Comparison of ENCODE assay signal across 24 mouse cellular contexts in genomic region chr5:143132935-143133514, GRCm38 (mm10). TPM values are rescaled to one million over a fixed set of nuclear protein-coding genes. Genes with fewer than 3 reads are reported as not detected.
DNase-seq lines count a peak whose midpoint lies in the region; ATAC-seq and TF ChIP-seq lines count a peak whose summit lies in the region.
"Had no signal": no experiment of that assay in that cellular context is flagged by ENCODE, and none has a peak within 500 bp of the region (broad histone marks: within the 10 kb centered on the region; RNA-seq: fewer than 3 reads in every experiment).

No protein-coding gene starts in this region.

- H3K27me3 ChIP-seq in forebrain, embryonic 14.5 days (replicated peaks; ENCODE audit: control insufficient read depth, insufficient read depth, low read length), result no peaks in the 10 kb centered on the region
- H3K27me3 ChIP-seq: heart, embryonic 15.5 days; lung, embryonic 15.5 days; Patski had no signal

- no peak overlapping the region for H3K9ac ChIP-seq in forebrain, embryonic 14.5 days (ENCODE audit: low read length)
- H3K9ac ChIP-seq: forebrain, postnatal 0 days; heart, embryonic 15.5 days; hindbrain, embryonic 14.5 days; liver, embryonic 12.5 days; lung, embryonic 15.5 days had no signal

- no peak for TF ChIP-seq CTCF in left cerebral cortex, adult 2 months (IDR thresholded peaks at IDR 0.05)

- peak; percentile 72 for DNase-seq in CD4-positive, CD25-positive, alpha-beta regulatory T cell, adult 2 months (ENCODE audit: low read depth, low spot score)
- DNase-seq in T-cell, adult 2 months (ENCODE audit: low spot score), result peak; percentile 76
- peak; percentile 64 for DNase-seq in thymus, postnatal 14 days
- no peak for DNase-seq in left cerebral cortex, adult 2 months (ENCODE audit: extremely low spot score in 1 of 2, low spot score in 2 of 2)
- DNase-seq in right cerebral cortex, postnatal 25 days, result no peak
- DNase-seq in forebrain, embryonic 14.5 days (ENCODE audit: low spot score), result no peak
- no peak for DNase-seq in right cerebral cortex, adult 2 months (ENCODE audit: low spot score in 2 of 2)
- DNase-seq: cerebellum, postnatal 25 days; forebrain, postnatal 0 days; gastrocnemius, postnatal 25 days; kidney, adult 8-10 months; kidney, postnatal 4 days; left cerebral cortex, postnatal 4 days had no signal

- peak; percentile 30 for ATAC-seq in megakaryocyte, adult 5-6 weeks (ENCODE audit: poor library complexity, severe bottlenecking)
- no peak for ATAC-seq in forebrain, embryonic 14.5 days
- ATAC-seq: forebrain, postnatal 0 days; liver, embryonic 12.5 days; Patski had no signal

- no peaks in the 10 kb centered on the region for H3K36me3 ChIP-seq in forebrain, embryonic 14.5 days (ENCODE audit: control insufficient read depth, insufficient read depth, low read length)
- H3K36me3 ChIP-seq: embryonic facial prominence, embryonic 10.5 days; heart, embryonic 15.5 days; liver, embryonic 12.5 days; lung, embryonic 15.5 days had no signal

- 91% methylated on average over 13 of the region's 13 CpGs for WGBS in forebrain, embryonic 14.5 days

- H3K27ac ChIP-seq in left cerebral cortex, adult 2 months, result no peak overlapping the region
- no peak overlapping the region for H3K27ac ChIP-seq in forebrain, embryonic 14.5 days (ENCODE audit: low read depth, low read length)
- H3K27ac ChIP-seq: embryonic facial prominence, embryonic 10.5 days; heart, embryonic 15.5 days; hindbrain, embryonic 14.5 days; liver, embryonic 12.5 days; lung, embryonic 15.5 days had no signal

- intact Hi-C loops in left cerebral cortex, adult 2 months (cut with DNase I), result no loop called here

- no peak overlapping the region for H3K4me2 ChIP-seq in forebrain, embryonic 14.5 days (ENCODE audit: low read length)
- H3K4me2 ChIP-seq: heart, embryonic 15.5 days; hindbrain, embryonic 14.5 days; liver, embryonic 12.5 days; lung, embryonic 15.5 days had no signal

- no peaks in the 10 kb centered on the region for H3K4me1 ChIP-seq in forebrain, embryonic 14.5 days (ENCODE audit: control insufficient read depth, insufficient read depth, low read length)
- H3K4me1 ChIP-seq: embryonic facial prominence, embryonic 10.5 days; heart, embryonic 15.5 days; lung, embryonic 15.5 days had no signal

- H3K9me3 ChIP-seq in forebrain, embryonic 14.5 days (replicated peaks; ENCODE audit: control insufficient read depth, low read length), result no peaks in the 10 kb centered on the region
- H3K9me3 ChIP-seq: heart, embryonic 15.5 days; liver, embryonic 12.5 days; lung, embryonic 15.5 days had no signal

- H3K4me3 ChIP-seq in left cerebral cortex, adult 2 months, result no peak overlapping the region
- no peak overlapping the region for H3K4me3 ChIP-seq in forebrain, embryonic 14.5 days (ENCODE audit: low read depth, low read length)
- H3K4me3 ChIP-seq: embryonic facial prominence, embryonic 10.5 days; erythroblast, embryonic 14.5 days; heart, embryonic 15.5 days; liver, embryonic 12.5 days; lung, embryonic 15.5 days; megakaryocyte, embryonic 14.5 days had no signal

RNA-seq across cellular contexts. Expression of gene Olfr718-ps1, which starts 14.4 kb away (rescaled TPM):
- total RNA-seq in megakaryocyte, adult 5-6 weeks (2015), result not detected in 2 replicates
- not detected in 2 replicates for total RNA-seq in megakaryocyte, adult 5-6 weeks (2017)
- total RNA-seq in left cerebral cortex, adult 2 months (2021), result under 1 TPM in 1 of 2 experiments, not detected in 1; 0.12 TPM
- polyA plus RNA-seq in forebrain, embryonic 14.5 days (2014; fragmentation: Nextera tagmentation; extraction: Ambion mirVana), result not detected in 2 replicates
- total RNA-seq: forebrain, postnatal 0 days had no signal
- polyA plus RNA-seq: C2C12; embryonic facial prominence, embryonic 10.5 days; erythroblast, embryonic 14.5 days; forebrain, postnatal 0 days; heart, embryonic 15.5 days; liver, embryonic 12.5 days; lung, embryonic 15.5 days had no signal

RNA-seq across cellular contexts. Expression of gene Rnf216, which starts 20.2 kb away (rescaled TPM):
- total RNA-seq in megakaryocyte, adult 5-6 weeks (2015), result 37.2 and 44.1 TPM in 2 replicates
- 38.1 and 57.9 TPM in 2 replicates for total RNA-seq in megakaryocyte, adult 5-6 weeks (2017)
- total RNA-seq in left cerebral cortex, adult 2 months (2021), result 10 to 100 TPM; 40.7 to 47.8 TPM
- polyA plus RNA-seq in forebrain, embryonic 14.5 days (2014; fragmentation: Nextera tagmentation; extraction: Ambion mirVana), result 26.9 and 38.6 TPM in 2 replicates

RNA-seq across cellular contexts. Expression of gene Rbak, which starts 47.5 kb away (rescaled TPM):
- 3.8 and 5.1 TPM in 2 replicates for total RNA-seq in megakaryocyte, adult 5-6 weeks (2015)
- 6.6 and 8.7 TPM in 2 replicates for total RNA-seq in megakaryocyte, adult 5-6 weeks (2017)
- 10 to 100 TPM; 14.2 to 14.5 TPM for total RNA-seq in left cerebral cortex, adult 2 months (2021)
- polyA plus RNA-seq in forebrain, embryonic 14.5 days (2014; fragmentation: Nextera tagmentation; extraction: Ambion mirVana), result 8.4 and 9.2 TPM in 2 replicates

RNA-seq across cellular contexts. Expression of gene Spdye4b, which starts 47.8 kb away (rescaled TPM):
- not detected in 2 replicates for total RNA-seq in megakaryocyte, adult 5-6 weeks (2015)
- total RNA-seq in megakaryocyte, adult 5-6 weeks (2017), result not detected in 2 replicates
- not detected for total RNA-seq in left cerebral cortex, adult 2 months (2021)
- not detected in 2 replicates for polyA plus RNA-seq in forebrain, embryonic 14.5 days (2014; fragmentation: Nextera tagmentation; extraction: Ambion mirVana)
- total RNA-seq: gastrocnemius, postnatal 25 days; layer of hippocampus, postnatal 25 days had no signal
- polyA plus RNA-seq: C2C12; embryonic facial prominence, embryonic 10.5 days; erythroblast, embryonic 14.5 days; forebrain, postnatal 0 days; heart, embryonic 15.5 days; hindbrain, embryonic 14.5 days; liver, embryonic 12.5 days; lung, embryonic 15.5 days; Patski had no signal

Comparison
In these comparisons a context has a peak if more than half of its experiments do, and no peak if none do; other contexts are left out.
1. DNase-seq: peak in CD4-positive, CD25-positive, alpha-beta regulatory T cell, adult 2 months (single experiment), T-cell, adult 2 months (single experiment) and thymus, postnatal 14 days (single experiment); none in left cerebral cortex, adult 2 months (0 of 2), right cerebral cortex, postnatal 25 days (single experiment), forebrain, embryonic 14.5 days (single experiment) and right cerebral cortex, adult 2 months (0 of 2).